Mouse (Mus musculus) megakaryocyte, embryonic 14.5 days (primary cell): Measurements from ENCODE around the gene Srm.

Source experiments
- FLI1 ChIP-seq: IDR thresholded peaks from 2 replicates; pipeline ENCODE4 v1.6.1; 2012; ENCODE audit warnings: low read length, inconsistent platforms, mixed read lengths
- GATA1 ChIP-seq: IDR thresholded peaks from 3 replicates; pipeline ENCODE4 v1.6.1; 2012; ENCODE audit warnings: mixed read lengths, low read length, inconsistent platforms, borderline replicate concordance

- TF ChIP-seq GATA1 (no peak), FLI1 (no peak)
Measured at GRCm38 (mm10) chr4:148619805-148620204, 28.5 kb downstream of the Srm start.
